Mouse (Mus musculus) heart, postnatal 0 days (tissue): ENCODE measurements at regions not wholly inside any gene's neighbourhood (a gene's known extent, or its start where the extent isn't known, plus 50 kb on each side); places are given as distances from the start of the nearest gene placed in this dataset.

ENCODE experiments used
- ATAC-seq: fragments of 200-750 bp; cut with Nextera tagmentation; 2 replicates; pipeline ENCODE4 v1.8.0; 2017; ENCODE audit warnings: low read depth, moderate number of reproducible peaks, moderate library complexity; ENCODE audit not compliant: insufficient read depth
- DNase-seq: peaks from one replicate; pipeline ENCODE4 v3.0.0-alpha.2; 2016; ENCODE audit warnings: low spot score
- H3K27ac ChIP-seq: fragments of 300-500 bp; sonication (generic); 2 replicates; pipeline ENCODE4 v1.5.1; 2014; ENCODE audit warnings: low read depth, mild to moderate bottlenecking
- H3K27me3 ChIP-seq: fragments of 300-500 bp; sonication (generic); 2 replicates; pipeline ENCODE4 v1.6.1; 2014; ENCODE audit warnings: low read length, mixed read lengths; ENCODE audit not compliant: control insufficient read depth, insufficient read depth
- H3K36me3 ChIP-seq: fragments of 300-500 bp; sonication (generic); replicated peaks from 2 replicates; pipeline ENCODE4 v1.6.1; 2014; ENCODE audit warnings: low read length, mixed read lengths; ENCODE audit not compliant: control insufficient read depth, insufficient read depth
- H3K4me1 ChIP-seq: fragments of 300-500 bp; sonication (generic); 2 replicates; pipeline ENCODE4 v1.6.1; 2014; ENCODE audit warnings: antibody characterized with exemption; ENCODE audit not compliant: control insufficient read depth, insufficient read depth
- H3K4me2 ChIP-seq: fragments of 300-500 bp; sonication (generic); 2 replicates; pipeline ENCODE4 v1.6.1; 2014; ENCODE audit warnings: low read depth, mild to moderate bottlenecking, low read length, moderate library complexity
- H3K4me3 ChIP-seq: fragments of 300-500 bp; sonication (generic); 2 replicates; pipeline ENCODE4 v1.5.1; 2014; ENCODE audit warnings: low read depth, low read length
- H3K9ac ChIP-seq: fragments of 300-500 bp; sonication (generic); replicated peaks from 2 replicates; pipeline ENCODE4 v1.6.1; 2014; ENCODE audit warnings: low read depth, low read length, mixed read lengths
- H3K9me3 ChIP-seq: fragments of 300-500 bp; sonication (generic); replicated peaks from 2 replicates; pipeline ENCODE4 v1.6.1; 2016; ENCODE audit warnings: low read length; ENCODE audit not compliant: control insufficient read depth
- CTCF ChIP-seq: IDR thresholded peaks from 2 replicates; pipeline ENCODE4 v1.5.1; 2016; ENCODE audit warnings: antibody characterized with exemption, control low read depth, low read depth
- EP300 ChIP-seq: IDR thresholded peaks from 2 replicates; pipeline ENCODE4 v1.6.1; 2016; ENCODE audit warnings: antibody characterized with exemption, low read depth
- WGBS: fragments of 180-500 bp; shearing (Covaris S2); extraction: QIAGEN DNeasy Blood & Tissue Kit; methylation state at CpG from one replicate; pipeline ENCODE4 v1.1.7; 2014; 5-methylcytosine and 5-hydroxymethylcytosine counted together

DNA sequence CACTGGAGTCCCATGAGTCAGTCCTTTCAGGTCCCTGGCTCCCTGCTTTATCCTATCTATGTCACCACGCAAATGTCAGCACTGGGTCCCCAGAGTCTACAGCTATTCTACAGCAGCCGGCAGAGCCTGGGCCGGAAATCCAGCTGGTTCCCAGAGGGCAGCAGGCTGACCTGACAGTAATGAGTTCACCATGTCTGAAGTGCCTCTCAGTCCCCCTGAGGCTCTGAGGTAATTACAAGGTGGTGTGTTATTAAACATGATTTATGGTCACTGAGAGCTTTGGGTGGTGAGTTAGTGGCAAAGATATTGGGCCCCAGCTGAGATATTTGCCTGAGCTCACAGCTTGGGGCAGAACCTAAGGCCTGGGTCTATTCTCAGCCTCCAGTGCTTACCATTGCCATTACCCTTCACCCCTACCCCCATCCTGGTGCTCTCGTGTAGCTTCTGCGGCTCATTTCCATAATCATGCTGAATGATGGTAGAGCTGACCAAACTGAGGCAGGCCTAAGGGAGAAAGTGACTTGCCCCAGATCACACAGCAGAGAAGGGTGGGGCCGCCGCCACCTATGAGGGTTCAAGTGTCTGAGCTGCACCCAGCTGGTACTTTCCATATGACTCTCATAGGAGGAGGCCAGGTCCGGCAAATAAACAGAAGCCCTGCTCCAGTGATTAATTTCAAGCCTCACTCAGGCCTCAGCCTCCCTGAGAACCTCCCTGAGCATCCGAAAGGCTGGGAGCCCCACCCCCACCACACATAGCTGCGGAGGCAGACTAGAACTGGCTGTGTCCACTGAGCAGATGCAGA, 446.8 kb downstream of the Ptpru start:
- 57% methylated on average over 10 of the region's 10 CpGs for WGBS
- H3K4me3 ChIP-seq = no peak overlapping the region
- no peaks in the 10 kb centered on the region for H3K36me3 ChIP-seq
- no peak overlapping the region for H3K4me2 ChIP-seq
- no peak overlapping the region for H3K27ac ChIP-seq
- TF ChIP-seq CTCF (no peak), EP300 (no peak)
- ATAC-seq = no peak; the same call in 1 of the 2 replicates
- no peak overlapping the region for H3K9ac ChIP-seq
- DNase-seq = no peak
- H3K27me3 ChIP-seq = no peaks in the 10 kb centered on the region
- H3K9me3 ChIP-seq = no peaks in the 10 kb centered on the region
- no peaks in the 10 kb centered on the region for H3K4me1 ChIP-seq

DNA sequence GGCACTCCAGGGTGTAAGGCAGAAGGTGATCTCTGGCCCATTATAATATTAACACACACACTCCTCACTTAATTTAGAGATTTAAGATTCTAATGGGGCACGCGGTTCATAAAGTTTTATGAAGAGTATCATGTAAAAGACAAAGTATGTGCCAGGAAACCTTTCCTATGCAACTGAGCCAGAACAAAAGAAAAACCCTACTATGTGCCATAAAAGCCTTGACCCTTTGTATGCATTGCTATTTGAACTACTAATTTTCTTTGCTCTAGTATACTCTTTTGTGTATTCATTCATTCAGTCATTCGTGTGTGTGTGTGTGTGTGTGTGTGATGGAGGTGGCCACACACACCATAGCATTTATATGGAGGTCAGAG, 446.2 kb downstream of the Ptpru start:
- Histone ChIP-seq H3K4me3 (no peak overlapping the region), H3K4me2 (no peak overlapping the region), H3K9me3 (no peaks in the 10 kb centered on the region), H3K36me3 (no peaks in the 10 kb centered on the region), H3K4me1 (no peaks in the 10 kb centered on the region), H3K27ac (no peak overlapping the region), H3K27me3 (no peaks in the 10 kb centered on the region), H3K9ac (no peak overlapping the region)
- DNase-seq (no peak), ATAC-seq (no peak)
- TF ChIP-seq CTCF (no peak), EP300 (no peak)
- WGBS = 89% methylated on average over 3 of the region's 3 CpGs

DNA sequence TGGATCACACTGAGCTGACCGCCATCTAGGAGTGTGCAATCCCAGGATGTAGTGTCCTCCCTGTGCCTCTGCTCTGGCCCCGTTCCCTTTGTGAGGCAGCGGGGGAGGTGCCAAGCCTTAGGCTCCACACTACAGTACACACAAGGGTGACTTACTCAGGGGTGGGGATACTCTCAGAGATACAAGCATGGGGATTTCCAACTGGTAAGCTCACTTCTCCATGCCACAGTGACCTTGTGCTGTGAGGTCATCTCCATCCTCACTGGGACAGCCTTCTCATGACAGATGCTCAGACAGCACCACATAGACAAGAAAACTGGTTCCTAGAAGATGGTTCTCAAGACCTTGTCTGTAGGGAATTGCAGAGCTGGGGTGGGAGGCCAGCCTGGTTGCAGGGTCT, 445.6 kb downstream of the Ptpru start:
- DNase-seq (no peak), ATAC-seq (no peak)
- Histone ChIP-seq H3K4me3 (no peak overlapping the region), H3K27me3 (no peaks in the 10 kb centered on the region), H3K4me1 (no peaks in the 10 kb centered on the region), H3K4me2 (no peak overlapping the region), H3K36me3 (no peaks in the 10 kb centered on the region), H3K9me3 (no peaks in the 10 kb centered on the region), H3K9ac (no peak overlapping the region), H3K27ac (no peak overlapping the region)
- 80% methylated on average over 3 of the region's 3 CpGs for WGBS
- no peak for TF ChIP-seq EP300
- TF ChIP-seq CTCF = no peak

- 79% methylated on average over 8 of the region's 8 CpGs for WGBS
- Histone ChIP-seq H3K9me3 (no peaks in the 10 kb centered on the region), H3K9ac (no peak overlapping the region), H3K4me1 (no peaks in the 10 kb centered on the region), H3K4me2 (no peak overlapping the region), H3K27me3 (no peaks in the 10 kb centered on the region), H3K4me3 (no peak overlapping the region), H3K27ac (no peak overlapping the region), H3K36me3 (no peaks in the 10 kb centered on the region)
- ATAC-seq = no peak
- TF ChIP-seq EP300 (no peak), CTCF (no peak)
- no peak for DNase-seq
Observed at GRCm38 (mm10) chr4:131396226-131396840, 441.8 kb downstream of the Ptpru start.

- Histone ChIP-seq H3K27ac (no peak overlapping the region), H3K36me3 (no peaks in the 10 kb centered on the region), H3K4me3 (no peak overlapping the region), H3K4me1 (no peaks in the 10 kb centered on the region), H3K27me3 (no peaks in the 10 kb centered on the region), H3K9ac (no peak overlapping the region), H3K4me2 (no peak overlapping the region), H3K9me3 (no peaks in the 10 kb centered on the region)
- TF ChIP-seq EP300 (no peak), CTCF (no peak)
- ATAC-seq = no peak
- 89% methylated on average over 10 of the region's 10 CpGs for WGBS
- DNase-seq = no peak
Observed at GRCm38 (mm10) chr4:131397161-131397560, 440.9 kb downstream of the Ptpru start.
